Mouse (Mus musculus): ENCODE measurements at regions not wholly inside any gene's neighbourhood (a gene's known extent, or its start where the extent isn't known, plus 50 kb on each side); places are given as distances from the start of the nearest gene placed in this dataset.
"Not testable (repeated sequence)": the region's sequence is repeated elsewhere in the genome, so short reads cannot be mapped to it uniquely, and the experiment has no call there.

- peak; percentile 22 for DNase-seq
Measured at GRCm38 (mm10) chr7:122820587-122821535, 144.6 kb upstream of the Rbbp6 start.

GRCm38 (mm10) chr7:122823429-122823828 lies 142.1 kb upstream of the Rbbp6 start:
- DNase-seq: peak; percentile 3

- DNase-seq: no peak
Measured at GRCm38 (mm10) chr7:122839091-122839490, 126.4 kb upstream of the Rbbp6 start.

- DNase-seq: no peak
Measured at GRCm38 (mm10) chr7:122844831-122845230, 120.7 kb upstream of the Rbbp6 start.

- no peak for DNase-seq
Measured at GRCm38 (mm10) chr7:122847376-122847775, 118.1 kb upstream of the Rbbp6 start.

- no peak for DNase-seq
Measured at GRCm38 (mm10) chr7:122873386-122873785, 92.1 kb upstream of the Rbbp6 start.

- DNase-seq: no peak
Measured at GRCm38 (mm10) chr7:122876286-122876685, 89.2 kb upstream of the Rbbp6 start.

- DNase-seq: not testable (repeated sequence)
Measured at GRCm38 (mm10) chr7:122881890-122882500, 83.5 kb upstream of the Rbbp6 start.

- DNase-seq: no peak
Measured at GRCm38 (mm10) chr7:122886737-122887136, 78.7 kb upstream of the Rbbp6 start.

GRCm38 (mm10) chr7:122897148-122897547 lies 68.3 kb upstream of the Rbbp6 start:
- no peak for DNase-seq

GRCm38 (mm10) chr7:122906056-122906455 lies 59.4 kb upstream of the Rbbp6 start:
- DNase-seq: no peak

- no peak for DNase-seq
Measured at GRCm38 (mm10) chr7:122909296-122909695, 56.2 kb upstream of the Rbbp6 start.

Data from adrenal gland, adult 2 months (tissue).